Mouse (Mus musculus) ovary, adult 2 months (tissue): Measurements from ENCODE around the gene Tcfl5. TPM values are rescaled to one million over a fixed set of nuclear protein-coding genes. Genes with fewer than 3 reads are reported as not detected.

ENCODE experiments used
- polyA plus RNA-seq: library from polyadenylated mRNA; depleted of rRNA; stranded (reverse); fragments of >200 nt; gene quantifications from 2 replicates; pipeline ENCODE4 v1.2.3, GENCODE M21; 2012; rRNA removed

Tcfl5 gene
- polyA plus RNA-seq: 0.25 and 0.61 TPM in 2 replicates

GRCm38 (mm10) chr2:180642555-180643260 is at the start of gene Tcfl5:
TSS of gene Tcfl5 (minus strand) at chr2:180642708.

GRCm38 (mm10) chr2:180597490-180597889 is 45.0 kb downstream of the Tcfl5 start, which contains the start of gene Col9a3:
TSS of gene Col9a3 (plus strand) at chr2:180597790.

GRCm38 (mm10) chr2:180589123-180589831 is 53.2 kb downstream of the Tcfl5 start, which contains the start of gene Ogfr:
TSS of gene Ogfr (plus strand) at chr2:180589245.

DNA sequence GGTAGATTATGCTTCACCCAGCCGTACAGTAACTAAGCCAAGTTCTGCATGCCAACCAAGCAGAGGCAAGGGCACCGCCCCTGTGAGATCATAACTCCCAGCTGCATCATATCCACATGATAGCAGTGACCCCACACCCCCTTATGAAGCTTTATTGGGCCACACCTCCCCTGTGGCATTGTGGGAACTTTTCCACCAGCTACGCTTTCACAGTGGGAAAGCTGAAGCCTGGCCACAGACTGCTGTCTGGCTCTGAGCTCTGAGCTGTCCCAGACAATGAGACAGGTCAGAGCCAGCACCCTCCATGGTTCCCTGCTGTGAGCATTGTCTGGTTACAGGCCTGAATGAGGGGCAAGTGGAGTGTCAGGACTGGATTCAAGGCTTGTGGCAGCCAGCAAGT is 61.5 kb downstream of the Tcfl5 start, which contains the start of gene Mrgbp:
Gene Mrgbp, plus strand, starts transcription at position 303 of the 400 bp plus-strand sequence.

Other genes starting within 250 kb of the Tcfl5 start
- 3.5 and 4.4 TPM in 2 replicates for gene Slco4a1, start 186.5 kb downstream of the Tcfl5 start, polyA plus RNA-seq
- gene Ntsr1, start 142.7 kb downstream of the Tcfl5 start, polyA plus RNA-seq: 0.03 and 0.09 TPM in 2 replicates
- gene Mrgbp, start 61.4 kb downstream of the Tcfl5 start, polyA plus RNA-seq: 35.3 and 37.1 TPM in 2 replicates
- 62.8 and 70.1 TPM in 2 replicates for gene Ogfr, start 53.5 kb downstream of the Tcfl5 start, polyA plus RNA-seq
- gene Col9a3, start 44.9 kb downstream of the Tcfl5 start, polyA plus RNA-seq: 2.4 and 3.8 TPM in 2 replicates
- 10.5 and 11.6 TPM in 2 replicates for gene Dido1, start 67.3 kb upstream of the Tcfl5 start, polyA plus RNA-seq
- gene Gid8, start 67.4 kb upstream of the Tcfl5 start, polyA plus RNA-seq: 19.9 and 28.2 TPM in 2 replicates
- gene Slc17a9, start 82.6 kb upstream of the Tcfl5 start, polyA plus RNA-seq: 10.0 and 10.6 TPM in 2 replicates
- gene Bhlhe23, start 134.2 kb upstream of the Tcfl5 start, polyA plus RNA-seq: not detected in 2 replicates